Mouse (Mus musculus) liver, embryonic 16.5 days (tissue): ENCODE measurements around the gene Srgap3. TPM values are rescaled to one million over a fixed set of nuclear protein-coding genes. Genes with fewer than 3 reads are reported as not detected.

Source experiments
- ATAC-seq: fragments of 200-750 bp; cut with Nextera tagmentation; 2 replicates; pipeline ENCODE4 v1.8.0; 2017; ENCODE audit warnings: low read depth, mild to moderate bottlenecking, moderate number of reproducible peaks, moderate library complexity
- H3K27ac ChIP-seq: fragments of 300-500 bp; sonication (generic); 2 replicates; pipeline ENCODE4 v1.5.1; 2014; ENCODE audit warnings: mild to moderate bottlenecking, low read length
- H3K27me3 ChIP-seq: fragments of 300-500 bp; sonication (generic); 2 replicates; pipeline ENCODE4 v1.6.1; 2014; ENCODE audit warnings: low read depth, low read length, mixed read lengths; ENCODE audit not compliant: control insufficient read depth, insufficient read depth
- H3K36me3 ChIP-seq: fragments of 300-500 bp; sonication (generic); 2 replicates; pipeline ENCODE4 v1.6.1; 2014; ENCODE audit warnings: mild to moderate bottlenecking; ENCODE audit not compliant: control insufficient read depth, insufficient read depth
- H3K4me1 ChIP-seq: fragments of 300-500 bp; sonication (generic); 2 replicates; pipeline ENCODE4 v1.6.1; 2014; ENCODE audit warnings: low read depth, low read length, mixed read lengths; ENCODE audit not compliant: control insufficient read depth
- H3K4me2 ChIP-seq: fragments of 300-500 bp; sonication (generic); 2 replicates; pipeline ENCODE4 v1.6.1; 2014; ENCODE audit warnings: low read depth, low read length, mixed read lengths
- H3K4me3 ChIP-seq: fragments of 300-500 bp; sonication (generic); 2 replicates; pipeline ENCODE4 v1.5.1; 2014; ENCODE audit warnings: low read depth, mild to moderate bottlenecking, low read length
- H3K9ac ChIP-seq: fragments of 300-500 bp; sonication (generic); 2 replicates; pipeline ENCODE4 v1.6.1; 2014; ENCODE audit warnings: low read depth, low read length
- H3K9me3 ChIP-seq: fragments of 300-500 bp; sonication (generic); replicated peaks from 2 replicates; pipeline ENCODE4 v1.6.1; 2016; ENCODE audit warnings: low read length; ENCODE audit not compliant: control insufficient read depth
- WGBS: fragments of 180-500 bp; shearing (Covaris S2); extraction: QIAGEN DNeasy Blood & Tissue Kit; methylation state at CpG from one replicate; pipeline ENCODE4 v1.1.7; 2014; ENCODE audit not compliant: insufficient replicate concordance; 5-methylcytosine and 5-hydroxymethylcytosine counted together
- polyA plus RNA-seq: library from polyadenylated mRNA; unstranded; fragments of >200 nt; fragmentation: Nextera tagmentation; extraction: Ambion mirVana; gene quantifications from 2 replicates; pipeline ENCODE4 v1.2.1, GENCODE M21; 2015

Gene Srgap3
- polyA plus RNA-seq, 1 experiment from 2014 or later = 0.22 TPM

DNA sequence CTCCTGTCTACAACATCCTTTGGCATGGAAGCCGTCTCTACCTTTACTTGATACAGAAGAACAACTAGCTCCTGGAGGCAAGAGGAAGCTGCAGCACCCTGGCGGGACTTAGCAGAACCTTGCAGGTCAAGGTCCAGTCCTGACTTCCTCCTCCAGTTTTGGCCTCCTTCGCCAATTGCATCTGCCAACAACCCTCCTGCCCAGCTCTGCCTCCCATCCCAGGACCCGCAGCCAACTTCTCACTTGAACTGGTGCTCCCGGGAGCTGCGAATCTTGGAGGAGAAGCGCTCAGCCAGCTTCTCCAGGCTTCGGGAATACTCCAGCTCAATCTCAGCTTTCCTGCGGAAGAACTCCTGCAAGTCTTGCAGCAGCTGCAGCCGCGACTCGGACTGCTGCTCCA lies 117.9 kb downstream of the Srgap3 start:
- Histone ChIP-seq H3K36me3 (no peaks in the 10 kb centered on the region), H3K4me1 (no peaks in the 10 kb centered on the region), H3K9me3 (no peaks in the 10 kb centered on the region), H3K27ac (no peak overlapping the region), H3K27me3 (no peaks in the 10 kb centered on the region), H3K4me3 (no peak overlapping the region), H3K4me2 (no peak overlapping the region), H3K9ac (no peak overlapping the region)
- WGBS = 67% methylated on average over 12 of the region's 12 CpGs
- no peak for ATAC-seq

- H3K9me3 ChIP-seq = no peaks in the 10 kb centered on the region
- ATAC-seq = no peak
- no peak overlapping the region for H3K4me2 ChIP-seq
- H3K9ac ChIP-seq = no peak overlapping the region
- no peak overlapping the region for H3K4me3 ChIP-seq
- 62% methylated on average over 5 of the region's 5 CpGs for WGBS
- no peaks in the 10 kb centered on the region for H3K27me3 ChIP-seq
- no peaks in the 10 kb centered on the region for H3K4me1 ChIP-seq
- H3K27ac ChIP-seq = no peak overlapping the region
- H3K36me3 ChIP-seq = no peaks in the 10 kb centered on the region
Measured at GRCm38 (mm10) chr6:112828420-112828819, 118.6 kb downstream of the Srgap3 start.

DNA sequence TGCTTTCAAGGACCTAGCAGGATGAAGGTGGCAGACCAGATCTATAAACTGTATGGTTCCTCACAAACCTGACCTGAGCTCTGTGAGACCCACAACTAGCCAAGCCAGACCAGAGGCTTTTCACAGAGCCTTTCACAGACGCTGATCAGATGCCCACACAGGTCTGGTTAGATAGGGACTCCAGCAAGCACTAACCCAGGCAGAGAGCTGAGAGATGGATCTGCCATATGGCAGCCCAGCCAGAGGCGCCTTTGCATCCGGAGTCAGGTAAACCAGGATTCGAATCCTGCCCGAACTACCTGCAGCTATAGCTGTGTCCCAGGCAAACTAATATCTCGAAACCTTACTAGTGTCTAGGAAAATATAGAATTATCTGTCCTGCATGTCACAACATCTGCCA lies 121.4 kb downstream of the Srgap3 start:
- Histone ChIP-seq H3K9ac (no peak overlapping the region), H3K27ac (no peak overlapping the region), H3K4me1 (no peaks in the 10 kb centered on the region), H3K4me2 (no peak overlapping the region), H3K4me3 (no peak overlapping the region), H3K27me3 (no peaks in the 10 kb centered on the region), H3K9me3 (no peaks in the 10 kb centered on the region), H3K36me3 (no peaks in the 10 kb centered on the region)
- ATAC-seq = no peak
- 66% methylated on average over 6 of the region's 6 CpGs for WGBS

DNA sequence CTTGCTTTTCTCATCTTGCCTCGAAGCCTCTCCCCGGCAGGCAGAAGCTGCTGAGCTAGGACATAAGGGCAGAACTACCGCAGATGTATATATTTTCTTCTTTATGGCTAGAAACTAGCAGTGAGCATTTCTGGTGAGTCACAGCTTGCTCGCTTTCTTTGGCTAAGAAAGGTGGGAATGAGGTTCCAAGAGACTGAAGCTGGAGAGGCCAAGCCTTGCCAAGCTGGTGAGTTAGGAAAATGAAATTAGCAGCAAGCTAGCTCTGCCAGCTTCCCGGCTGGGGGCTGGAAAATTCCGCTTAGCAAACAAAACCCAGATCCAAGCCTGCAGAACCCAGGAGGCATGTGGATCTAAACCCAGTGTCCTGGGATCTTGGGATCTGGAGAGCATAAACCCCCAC lies 124.0 kb downstream of the Srgap3 start:
- no peak overlapping the region for H3K4me2 ChIP-seq

DNA sequence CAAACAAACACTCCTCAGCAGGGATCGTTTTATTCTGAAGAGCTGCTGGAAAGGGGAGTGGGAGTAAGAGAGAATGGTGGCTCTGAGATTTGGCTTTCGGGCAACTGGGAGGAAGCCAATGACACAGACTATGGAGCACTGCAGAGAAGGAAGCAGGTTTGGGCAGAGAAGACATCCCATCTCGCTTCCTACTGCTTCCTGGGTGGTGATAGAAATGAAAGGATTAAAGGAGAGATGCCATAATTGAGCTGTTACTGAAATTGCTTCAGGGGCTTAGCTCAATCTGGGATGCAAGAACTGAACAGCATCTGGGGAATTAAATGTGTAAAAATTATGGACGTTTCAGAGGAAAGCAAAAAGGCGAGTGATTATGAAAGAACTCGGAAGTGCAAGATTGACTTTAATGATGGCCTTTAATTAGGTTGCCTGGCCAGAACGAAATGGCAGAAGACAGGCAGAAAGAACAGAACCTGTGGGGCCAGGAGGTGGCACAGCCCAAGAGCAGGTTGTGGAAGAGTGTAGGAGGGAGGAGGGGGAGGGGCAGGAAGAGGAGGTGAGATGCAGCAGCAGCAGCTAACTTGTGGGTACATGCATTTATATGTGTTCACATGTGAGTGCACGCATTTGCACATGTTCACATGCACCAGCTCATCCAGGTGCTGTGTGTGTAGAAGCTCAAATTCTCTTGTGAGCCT lies 126.6 kb downstream of the Srgap3 start:
- Histone ChIP-seq H3K9ac (no peak overlapping the region), H3K9me3 (no peaks in the 10 kb centered on the region), H3K4me2 (no peak overlapping the region), H3K4me1 (no peaks in the 10 kb centered on the region), H3K27ac (no peak overlapping the region), H3K36me3 (no peaks in the 10 kb centered on the region), H3K4me3 (no peak overlapping the region), H3K27me3 (no peaks in the 10 kb centered on the region)
- WGBS = 57% methylated on average over 8 of the region's 8 CpGs
- ATAC-seq = no peak

More for the DNA sequence above, 124.0 kb downstream of the Srgap3 start:
- H3K4me1 ChIP-seq = no peaks in the 10 kb centered on the region
- no peak overlapping the region for H3K27ac ChIP-seq
- ATAC-seq = no peak
- no peaks in the 10 kb centered on the region for H3K9me3 ChIP-seq
- no peak overlapping the region for H3K4me3 ChIP-seq
- WGBS = 75% methylated on average over 6 of the region's 6 CpGs
- H3K27me3 ChIP-seq = no peaks in the 10 kb centered on the region
- H3K9ac ChIP-seq = no peak overlapping the region
- no peaks in the 10 kb centered on the region for H3K36me3 ChIP-seq

DNA sequence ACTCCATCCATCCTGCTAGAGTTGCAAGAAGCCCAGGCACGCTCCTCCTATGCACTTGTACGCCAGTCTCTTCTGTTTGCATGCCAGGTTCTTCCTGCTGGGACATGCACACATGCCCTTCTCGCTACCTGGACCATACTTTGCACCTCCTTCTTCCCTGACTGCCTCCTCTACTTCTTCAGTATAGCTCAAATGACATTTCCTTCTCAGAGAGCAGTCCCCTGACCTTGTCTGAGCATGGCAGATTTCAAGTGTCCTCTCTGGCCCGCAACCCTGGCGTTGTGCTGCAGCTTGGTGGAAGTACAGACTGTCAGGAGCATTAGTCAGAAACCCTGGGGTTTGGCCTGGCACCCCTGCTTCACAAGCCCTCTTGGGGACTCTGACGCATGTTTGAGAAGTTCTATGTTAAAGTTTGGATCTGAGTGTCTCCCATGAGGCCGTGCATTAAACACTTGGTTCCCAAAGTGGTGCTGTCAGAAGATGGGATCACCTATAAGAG lies 128.6 kb downstream of the Srgap3 start:
- Histone ChIP-seq H3K9ac (no peak overlapping the region), H3K4me3 (no peak overlapping the region), H3K36me3 (no peaks in the 10 kb centered on the region), H3K4me2 (no peak overlapping the region), H3K27ac (no peak overlapping the region), H3K4me1 (no peaks in the 10 kb centered on the region), H3K27me3 (no peaks in the 10 kb centered on the region), H3K9me3 (no peaks in the 10 kb centered on the region)
- WGBS = 67% methylated on average over 7 of the region's 7 CpGs
- ATAC-seq = no peak

- H3K27me3 ChIP-seq = no peaks in the 10 kb centered on the region
- no peak overlapping the region for H3K9ac ChIP-seq
- no peak overlapping the region for H3K4me3 ChIP-seq
- ATAC-seq = no peak
- no peaks in the 10 kb centered on the region for H3K36me3 ChIP-seq
- 71% methylated on average over 6 of the region's 6 CpGs for WGBS
- no peaks in the 10 kb centered on the region for H3K4me1 ChIP-seq
- H3K4me2 ChIP-seq = no peak overlapping the region
- no peak overlapping the region for H3K27ac ChIP-seq
- no peaks in the 10 kb centered on the region for H3K9me3 ChIP-seq
Measured at GRCm38 (mm10) chr6:112815604-112816003, 131.5 kb downstream of the Srgap3 start.

DNA sequence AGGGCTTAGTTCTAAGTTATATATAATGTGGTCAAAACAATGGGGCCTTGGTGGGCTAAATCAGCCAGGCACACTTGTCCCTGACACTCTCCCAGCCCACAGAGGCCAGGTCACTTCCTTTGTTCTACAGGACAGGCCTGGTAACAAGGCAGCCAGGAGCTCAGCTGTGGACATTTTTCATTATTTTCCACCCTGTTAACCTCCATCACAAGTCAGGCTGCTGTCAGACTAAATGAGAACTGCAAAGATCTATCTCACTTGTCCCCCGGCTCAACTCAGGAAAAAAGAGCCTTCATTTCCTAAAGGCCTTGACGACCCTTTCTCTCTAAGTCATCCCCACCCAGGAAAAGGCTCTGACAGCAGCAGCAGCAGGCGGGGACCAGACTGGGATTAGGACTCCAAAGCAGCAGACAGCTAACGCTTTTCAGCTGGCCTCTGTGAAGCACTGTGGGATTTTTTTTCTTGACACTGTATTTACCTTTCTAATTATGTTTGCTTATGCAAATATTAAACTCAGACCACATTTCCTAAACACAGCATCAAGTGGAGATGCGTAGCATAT lies 132.5 kb downstream of the Srgap3 start:
- Histone ChIP-seq H3K9me3 (no peaks in the 10 kb centered on the region), H3K9ac (no peak overlapping the region), H3K4me1 (no peaks in the 10 kb centered on the region), H3K4me3 (no peak overlapping the region), H3K27me3 (no peaks in the 10 kb centered on the region), H3K36me3 (no peaks in the 10 kb centered on the region), H3K27ac (no peak overlapping the region), H3K4me2 (no peak overlapping the region)
- WGBS = 50% methylated on average over 5 of the region's 5 CpGs
- ATAC-seq = no peak

- Histone ChIP-seq H3K36me3 (no peaks in the 10 kb centered on the region), H3K27ac (no peak overlapping the region), H3K9ac (no peak overlapping the region), H3K9me3 (no peaks in the 10 kb centered on the region), H3K4me1 (no peaks in the 10 kb centered on the region), H3K4me3 (no peak overlapping the region), H3K4me2 (no peak overlapping the region), H3K27me3 (no peaks in the 10 kb centered on the region)
- ATAC-seq = no peak
- WGBS = 71% methylated on average over 7 of the region's 7 CpGs
Measured at GRCm38 (mm10) chr6:112812884-112813283, 134.2 kb downstream of the Srgap3 start.
